Mouse (Mus musculus) bone marrow, adult 2 months (tissue): ENCODE measurements at regions not wholly inside any gene's neighbourhood (a gene's known extent, or its start where the extent isn't known, plus 50 kb on each side); places are given as distances from the start of the nearest gene placed in this dataset.

Source experiments
- H3K27ac ChIP-seq: fragments of 200-500 bp; 2 replicates; pipeline ENCODE4 v1.5.1; 2012; ENCODE audit warnings: low read depth, mild to moderate bottlenecking, control low read depth, inconsistent platforms, low read length; ENCODE audit not compliant: control insufficient read depth, poor library complexity, insufficient read depth
- H3K4me1 ChIP-seq: fragments of 200-500 bp; 2 replicates; pipeline ENCODE4 v1.6.1; 2011; ENCODE audit warnings: low read length; ENCODE audit not compliant: control insufficient read depth, insufficient read depth
- H3K4me3 ChIP-seq: fragments of 200-500 bp; replicated peaks from 2 replicates; pipeline ENCODE3; 2011; ENCODE audit warnings: mild to moderate bottlenecking, low read depth, low read length, control low read depth; ENCODE audit not compliant: control insufficient read depth
- CTCF ChIP-seq: fragments of 200-500 bp; IDR thresholded peaks from 2 replicates; pipeline ENCODE4 v1.5.1; 2011; ENCODE audit warnings: low read length, control low read depth; ENCODE audit not compliant: control insufficient read depth, insufficient read depth
- POLR2A ChIP-seq: fragments of 200-500 bp; IDR thresholded peaks from 2 replicates; pipeline ENCODE4 v1.6.1; 2011; ENCODE audit warnings: low read depth, mild to moderate bottlenecking, control low read depth, low read length, borderline replicate concordance; ENCODE audit not compliant: control insufficient read depth
- WGBS: fragments of 180-500 bp; shearing (Covaris S2); methylation state at CpG from one replicate; pipeline ENCODE4 v1.1.7; 2018; 5-methylcytosine and 5-hydroxymethylcytosine counted together

DNA sequence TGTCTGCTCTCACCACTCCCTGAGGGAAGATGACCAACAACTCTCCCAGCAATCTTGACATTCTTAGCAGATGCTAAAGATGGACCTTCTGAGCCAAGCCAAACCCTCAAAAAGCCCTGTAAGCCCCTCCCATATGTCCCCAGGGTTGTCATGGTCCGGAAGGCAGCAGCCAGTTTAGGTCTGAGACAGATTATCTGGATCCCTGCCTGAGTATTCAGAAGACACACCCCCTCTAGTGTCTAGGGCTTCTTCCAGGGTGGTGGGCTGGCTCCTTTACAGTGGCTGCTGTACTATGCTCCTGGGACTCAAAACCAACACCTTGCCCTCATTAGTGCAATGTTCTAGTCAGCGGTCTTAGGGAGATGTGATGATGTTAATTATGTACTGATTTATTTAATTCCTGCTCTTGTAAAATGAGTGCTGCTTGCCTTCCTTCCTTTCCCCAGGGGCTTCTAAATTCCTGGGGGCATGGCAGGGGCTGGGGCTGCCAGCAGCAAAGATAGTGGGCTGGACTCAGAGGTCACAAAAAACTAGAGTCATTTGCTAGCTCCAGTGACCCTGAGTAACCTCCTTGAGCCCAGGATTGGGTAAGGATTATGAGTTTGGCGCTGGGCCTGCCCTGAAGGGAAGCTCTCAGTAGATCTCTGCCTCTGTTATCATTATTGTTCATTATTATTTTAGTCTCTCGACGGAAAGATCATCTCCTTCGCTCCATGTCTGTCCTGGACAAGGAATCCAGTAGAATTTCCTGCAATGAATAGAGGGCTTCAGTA is 146.0 kb upstream of the 1600014C23Rik start:
- WGBS, result 76% methylated on average over 6 of the region's 6 CpGs
- peaks cover 1% of the 10 kb centered on the region; the same call in 1 of the 2 replicates for H3K4me1 ChIP-seq
- TF ChIP-seq CTCF (no peak), POLR2A (no peak)
- H3K27ac ChIP-seq, result no peak overlapping the region
- no peak overlapping the region for H3K4me3 ChIP-seq

DNA sequence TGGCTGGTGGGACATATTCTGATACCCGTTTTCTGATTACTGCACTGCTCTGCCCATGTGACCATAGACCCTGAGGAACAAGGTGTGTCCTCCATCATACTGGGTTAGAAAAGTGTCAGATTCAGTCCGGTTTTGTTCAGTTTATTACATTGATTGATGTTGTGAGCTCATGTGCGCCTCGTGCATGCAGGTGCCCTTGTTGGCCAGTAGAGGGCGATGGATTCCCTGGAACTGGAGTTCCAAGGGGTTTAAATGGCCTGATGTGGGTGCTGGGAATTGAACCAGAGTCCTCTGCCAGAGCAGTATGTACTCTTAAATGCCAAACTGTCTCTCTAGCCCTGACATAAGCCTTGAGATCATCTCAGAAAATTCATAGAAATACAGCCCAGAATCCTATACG is 144.8 kb upstream of the 1600014C23Rik start:
- WGBS, result 83% methylated on average over 6 of the region's 6 CpGs
- H3K4me3 ChIP-seq, result no peak overlapping the region
- H3K27ac ChIP-seq, result no peak overlapping the region
- TF ChIP-seq POLR2A (no peak), CTCF (peak; percentile 20; the same call in 1 of the 2 replicates)
- no peaks in the 10 kb centered on the region for H3K4me1 ChIP-seq

DNA sequence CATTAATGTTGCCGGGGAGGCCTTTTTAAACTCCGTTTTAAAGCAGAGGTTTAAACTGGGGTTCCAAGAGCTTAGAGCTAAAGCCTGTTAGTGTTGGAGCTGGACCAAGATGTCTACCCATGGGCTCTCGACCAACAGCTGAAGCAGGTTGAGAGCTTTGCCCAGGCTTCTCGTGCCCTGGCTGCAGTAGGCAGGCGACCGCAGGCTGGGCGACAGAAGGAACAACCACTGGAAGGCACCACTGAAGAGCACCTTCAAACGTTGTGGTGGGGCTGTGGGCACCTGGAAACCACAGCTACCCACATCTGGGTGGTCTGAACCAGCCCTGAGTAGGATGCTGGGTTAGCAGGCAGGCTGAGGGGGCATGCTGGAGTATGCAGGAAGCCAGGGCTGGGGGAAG is 141.7 kb upstream of the 1600014C23Rik start:
- H3K4me3 ChIP-seq, result no peak overlapping the region
- H3K27ac ChIP-seq, result no peak overlapping the region
- 58% methylated on average over 8 of the region's 8 CpGs for WGBS
- H3K4me1 ChIP-seq, result peaks cover 3% of the 10 kb centered on the region; the same call in 1 of the 2 replicates
- TF ChIP-seq CTCF (no peak), POLR2A (no peak)

DNA sequence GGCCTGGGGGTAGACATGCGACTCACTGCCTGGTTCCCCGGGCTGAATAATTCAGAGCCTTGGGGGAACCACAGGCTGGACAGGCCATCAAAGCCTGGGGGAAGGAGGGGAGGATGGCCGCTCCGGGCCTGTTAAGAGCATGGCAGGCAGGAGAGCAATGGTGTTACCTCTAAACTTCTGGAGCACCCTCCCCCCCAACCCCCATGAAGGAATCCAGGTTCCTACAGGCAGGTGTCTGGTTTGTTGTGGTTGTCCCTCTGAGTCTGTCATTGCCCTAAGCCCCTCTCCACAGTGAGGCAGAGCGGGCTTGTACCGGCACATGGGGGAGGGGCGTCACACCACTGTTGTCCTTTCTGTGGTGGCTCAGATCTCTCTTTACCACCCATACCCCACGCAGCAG is 140.4 kb upstream of the 1600014C23Rik start:
- H3K4me1 ChIP-seq, result peaks cover 3% of the 10 kb centered on the region; the same call in 1 of the 2 replicates
- H3K27ac ChIP-seq, result no peak overlapping the region
- H3K4me3 ChIP-seq, result no peak overlapping the region
- 61% methylated on average over 8 of the region's 8 CpGs for WGBS
- TF ChIP-seq POLR2A, result no peak
- TF ChIP-seq CTCF, result no peak

DNA sequence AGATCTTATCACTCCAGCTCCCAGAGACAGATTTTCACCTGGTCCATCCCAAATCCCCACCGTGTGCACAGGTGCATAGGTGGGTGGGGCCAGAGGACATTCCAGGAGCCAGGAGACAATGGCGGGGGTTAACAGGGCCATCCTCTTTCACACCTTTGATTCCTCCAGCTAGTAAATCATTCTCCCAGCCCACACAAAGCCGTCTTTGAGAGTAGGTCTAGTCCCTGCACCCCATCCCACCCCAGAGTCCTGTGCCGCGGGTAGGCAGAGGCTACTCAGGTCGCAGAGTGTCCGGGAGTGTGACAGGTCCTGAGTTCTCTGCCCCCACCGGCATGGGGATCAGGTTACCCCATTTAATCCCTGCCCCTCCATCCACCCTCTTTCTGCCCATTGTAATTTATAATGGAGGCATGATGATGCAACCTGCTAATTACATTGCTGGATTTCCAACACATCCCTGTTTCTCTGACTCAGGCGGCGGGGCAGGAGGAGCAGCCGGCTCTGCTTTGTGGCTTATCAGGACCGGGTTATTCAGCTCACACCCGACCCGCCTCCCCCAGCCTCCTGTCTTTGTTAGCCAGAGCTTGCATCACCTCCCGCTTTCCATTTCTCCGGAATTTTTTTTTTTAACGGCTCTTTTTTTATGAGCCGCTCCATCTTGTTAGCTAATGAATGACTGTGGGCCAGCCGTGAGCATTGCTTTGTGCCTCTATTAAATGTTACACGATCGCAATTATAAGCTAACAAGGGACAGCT is 139.7 kb upstream of the 1600014C23Rik start:
- peaks cover 3% of the 10 kb centered on the region; the same call in 1 of the 2 replicates for H3K4me1 ChIP-seq
- no peak overlapping the region for H3K27ac ChIP-seq
- 20% methylated on average over 21 of the region's 21 CpGs for WGBS
- TF ChIP-seq CTCF (no peak), POLR2A (no peak)
- no peak overlapping the region for H3K4me3 ChIP-seq

DNA sequence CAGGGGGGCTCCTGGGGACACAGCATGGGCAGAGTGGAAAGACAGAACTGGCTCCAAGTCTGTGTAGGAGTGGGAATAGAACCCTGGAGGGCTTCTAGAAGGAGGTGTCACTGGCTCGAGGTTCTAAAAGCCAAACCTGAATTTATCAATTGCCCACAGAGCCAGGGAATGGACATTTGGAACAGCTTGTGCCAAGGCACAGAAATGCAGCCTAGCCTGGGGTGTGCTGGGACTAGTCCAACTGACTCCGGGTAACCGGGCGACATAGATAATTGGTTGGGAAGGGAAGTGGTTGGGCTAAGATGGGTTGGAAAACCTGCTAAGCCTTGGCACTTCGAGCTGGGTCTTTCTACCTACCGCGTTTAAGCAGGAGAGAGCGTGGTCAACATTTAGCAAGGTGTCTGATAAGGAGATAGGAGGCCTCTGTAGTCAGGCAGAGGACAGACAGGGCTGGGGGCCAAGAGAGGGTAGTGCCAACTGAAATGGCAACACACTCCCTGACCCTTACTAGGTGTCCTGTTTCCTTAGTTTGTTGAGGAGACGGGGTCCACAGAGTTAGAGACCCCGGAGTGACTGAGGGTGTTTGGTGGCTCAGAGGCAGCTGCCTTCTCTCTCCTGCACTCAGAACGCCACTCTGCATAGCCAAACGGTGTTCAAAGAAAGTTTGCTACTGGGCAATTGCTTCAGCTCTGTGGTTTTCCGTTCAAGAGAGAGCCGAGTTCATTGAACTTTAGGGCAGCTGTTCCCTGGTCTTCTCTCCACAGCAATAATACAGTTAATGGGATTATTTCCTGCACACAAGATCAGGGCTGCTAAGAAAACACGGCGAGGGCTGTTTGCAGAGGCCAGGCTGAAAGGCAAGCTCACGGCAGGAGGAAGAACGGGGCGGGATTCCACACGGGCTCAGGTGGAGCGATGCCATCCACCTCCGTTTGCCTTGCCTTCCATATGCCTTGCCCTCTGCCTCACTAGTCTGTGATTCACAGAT is 138.3 kb upstream of the 1600014C23Rik start:
- WGBS, result 7% methylated on average over 22 of the region's 22 CpGs
- Histone ChIP-seq H3K4me3 (no peak overlapping the region), H3K4me1 (peaks cover 3% of the 10 kb centered on the region; the same call in 1 of the 2 replicates), H3K27ac (no peak overlapping the region; the same call in 1 of the 2 replicates)
- TF ChIP-seq CTCF (no peak), POLR2A (no peak)

DNA sequence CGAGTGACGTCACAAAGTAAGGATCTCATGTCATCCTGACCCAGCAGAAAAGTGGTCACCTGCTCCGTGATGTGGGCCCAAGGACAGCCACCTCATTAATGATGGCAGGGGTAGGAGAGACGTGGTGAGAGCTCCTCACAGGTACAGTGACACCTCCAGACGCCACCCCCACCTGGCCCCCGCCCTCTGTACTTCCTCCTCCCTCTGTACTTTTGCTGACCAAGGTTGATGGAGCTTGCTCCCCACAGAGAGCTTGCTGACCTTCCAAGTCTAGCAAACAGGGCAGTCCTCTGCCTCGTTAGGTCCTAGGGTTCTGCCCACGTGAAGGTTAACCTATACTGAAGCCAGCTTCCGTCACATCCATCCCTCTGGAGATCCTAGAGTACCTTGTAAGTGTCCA is 137.4 kb upstream of the 1600014C23Rik start:
- whole genome bisulfite sequencing, result 63% methylated on average over 9 of the region's 9 CpGs

DNA sequence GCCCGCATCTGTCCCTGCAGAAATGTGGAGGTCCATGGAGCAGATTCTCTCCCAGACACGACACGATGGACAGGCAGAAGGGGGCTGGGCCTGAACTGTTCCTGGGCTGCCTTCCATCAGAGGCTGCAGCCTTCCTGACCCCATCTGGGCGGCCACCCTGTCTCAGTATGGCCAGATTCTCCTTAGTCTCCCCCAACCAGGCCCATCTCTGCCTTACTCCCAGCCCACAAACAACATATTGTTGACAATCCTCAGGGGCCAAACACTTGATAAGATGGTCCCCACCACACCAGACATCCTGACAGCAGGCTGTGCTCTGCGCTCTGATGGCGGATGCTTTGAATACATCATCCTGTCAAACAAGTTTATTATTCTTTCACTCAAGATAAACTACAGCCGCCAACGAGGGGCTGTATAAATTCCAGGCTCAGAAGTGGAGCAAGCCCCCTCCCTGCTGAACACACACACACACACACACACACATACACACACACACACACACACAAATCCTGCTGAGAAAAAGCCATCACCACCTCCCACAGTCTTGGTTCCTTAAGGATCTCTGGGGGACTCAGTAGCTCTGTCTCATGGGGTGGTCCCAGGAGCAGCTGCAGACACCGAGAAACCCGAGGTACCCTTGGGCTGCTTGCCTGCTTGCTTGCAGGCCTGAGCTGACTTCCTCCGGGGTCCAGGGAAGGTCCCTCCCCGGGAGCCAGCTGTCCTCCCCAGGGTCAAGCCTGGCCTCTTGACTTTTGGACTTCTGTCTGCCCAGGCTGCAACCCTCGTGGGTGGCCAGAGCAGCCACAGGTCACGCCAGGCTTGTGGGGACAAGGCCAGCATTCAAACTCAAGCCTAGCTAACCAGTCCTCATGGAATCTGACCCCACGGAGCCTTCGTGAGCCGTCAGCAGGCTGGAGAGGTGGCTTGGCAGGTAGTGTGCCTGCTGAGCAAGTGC is 135.6 kb upstream of the 1600014C23Rik start:
- H3K4me3 ChIP-seq, result no peak overlapping the region
- TF ChIP-seq POLR2A, result no peak
- TF ChIP-seq CTCF, result no peak
- 76% methylated on average over 17 of the region's 17 CpGs for WGBS
- H3K4me1 ChIP-seq, result peaks cover 3% of the 10 kb centered on the region; the same call in 1 of the 2 replicates
- no peak overlapping the region for H3K27ac ChIP-seq

More for the DNA sequence above, 137.4 kb upstream of the 1600014C23Rik start:
- TF ChIP-seq POLR2A, result no peak
- no peak for TF ChIP-seq CTCF
- Histone ChIP-seq H3K4me3 (no peak overlapping the region), H3K27ac (no peak overlapping the region), H3K4me1 (peaks cover 3% of the 10 kb centered on the region; the same call in 1 of the 2 replicates)
